Mouse (Mus musculus) liver, adult 2 months (tissue): ENCODE data around the gene Rplp2. TPM values are rescaled to one million over a fixed set of nuclear protein-coding genes. Genes with fewer than 3 reads are reported as not detected.
A peak's percentile ranks its signal among the peaks of the same experiment; 100 is the strongest.

Experiments
- DNase-seq: peaks from one replicate; pipeline ENCODE4 v3.0.0-alpha.2; 2011; ENCODE audit warnings: low read depth, low spot score; ENCODE audit errors: extremely low read depth
- H3K27ac ChIP-seq: fragments of 200-500 bp; replicated peaks from 2 replicates; pipeline ENCODE4 v1.5.1; 2012; ENCODE audit warnings: low read depth, mild to moderate bottlenecking, control low read depth, inconsistent platforms, low read length; ENCODE audit not compliant: insufficient read depth
- H3K27me3 ChIP-seq: fragments of 200-500 bp; 2 replicates; pipeline ENCODE4 v1.6.1; 2012; ENCODE audit warnings: mild to moderate bottlenecking, moderate library complexity, low read length, inconsistent platforms; ENCODE audit not compliant: control insufficient read depth, insufficient read depth
- H3K36me3 ChIP-seq: fragments of 200-500 bp; 2 replicates; pipeline ENCODE4 v1.6.1; 2012; ENCODE audit warnings: low read length, inconsistent platforms; ENCODE audit not compliant: control insufficient read depth, insufficient read depth
- H3K4me1 ChIP-seq: fragments of 200-500 bp; 2 replicates; pipeline ENCODE4 v1.6.1; 2011; ENCODE audit warnings: low read length; ENCODE audit not compliant: control insufficient read depth, insufficient read depth
- H3K4me3 ChIP-seq: fragments of 200-500 bp; 2 replicates; pipeline ENCODE4 v1.5.1; 2011; ENCODE audit warnings: low read depth, mild to moderate bottlenecking, control low read depth, low read length, moderate library complexity; ENCODE audit not compliant: insufficient read depth
- H3K79me2 ChIP-seq: fragments of 200-500 bp; 2 replicates; pipeline ENCODE4 v1.6.1; 2012; ENCODE audit warnings: inconsistent platforms, mild to moderate bottlenecking, low read length, moderate library complexity; ENCODE audit not compliant: control insufficient read depth, insufficient read depth
- H3K9ac ChIP-seq: fragments of 200-500 bp; 2 replicates; pipeline ENCODE4 v1.6.1; 2012; ENCODE audit warnings: low read depth, mild to moderate bottlenecking, control low read depth, inconsistent platforms, low read length
- CTCF ChIP-seq: fragments of 200-500 bp; IDR thresholded peaks from 2 replicates; pipeline ENCODE4 v1.5.1; 2011; ENCODE audit warnings: low read depth, low read length, control low read depth
- POLR2A ChIP-seq: fragments of 200-500 bp; IDR thresholded peaks from 2 replicates; pipeline ENCODE4 v1.6.1; 2011; ENCODE audit warnings: low read length, control low read depth; ENCODE audit not compliant: insufficient read depth; ENCODE audit errors: extremely low read depth
- WGBS: fragments of 180-500 bp; shearing (Covaris S2); methylation state at CpG from one replicate; pipeline ENCODE4 v1.1.7; 2018; 5-methylcytosine and 5-hydroxymethylcytosine counted together
- polyA plus RNA-seq: library from polyadenylated mRNA; depleted of rRNA; stranded (reverse); fragments of >200 nt; gene quantifications from 2 replicates; pipeline ENCODE4 v1.2.3, GENCODE M21; 2012
- total RNA-seq: library from RNA; depleted of rRNA; stranded (reverse); fragments of >200 nt; gene quantifications from 2 replicates; pipeline ENCODE4 v1.2.3, GENCODE M21; 2014

Rplp2 gene
- total and polyA plus RNA-seq, 2 experiments, result 255 to 286 TPM

DNA sequence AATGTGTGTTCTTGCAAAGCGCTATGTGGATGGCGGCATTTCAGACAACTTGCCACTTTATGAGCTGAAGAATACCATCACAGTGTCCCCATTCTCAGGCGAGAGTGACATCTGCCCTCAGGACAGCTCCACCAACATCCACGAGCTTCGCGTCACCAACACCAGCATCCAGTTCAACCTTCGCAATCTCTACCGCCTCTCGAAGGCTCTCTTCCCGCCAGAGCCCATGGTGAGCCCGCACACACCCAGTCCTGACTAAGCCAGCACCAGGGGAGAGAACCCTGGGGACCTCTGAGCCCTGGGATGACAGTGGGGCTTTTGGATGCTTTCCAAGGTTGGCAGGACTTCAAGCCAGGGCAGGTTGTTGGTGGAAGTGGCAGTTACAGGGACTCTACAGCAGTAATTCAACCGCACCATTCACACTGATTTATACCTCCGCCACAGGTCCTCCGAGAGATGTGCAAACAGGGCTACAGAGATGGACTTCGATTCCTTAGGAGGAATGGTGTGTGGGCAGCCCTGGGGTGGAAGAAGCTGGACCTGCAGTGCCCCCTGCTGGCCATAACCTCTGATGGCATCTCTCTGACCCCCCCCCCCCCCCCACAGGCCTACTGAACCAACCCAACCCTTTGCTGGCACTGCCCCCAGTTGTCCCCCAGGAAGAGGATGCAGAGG, 11.0 kb downstream of the Rplp2 start:
- no peak for TF ChIP-seq POLR2A
- TF ChIP-seq CTCF, result peak; percentile 80
- Histone ChIP-seq H3K79me2 (peaks cover 8% of the 10 kb centered on the region; the same call in 1 of the 2 replicates), H3K4me1 (peaks cover 21% of the 10 kb centered on the region; the same call in 1 of the 2 replicates), H3K36me3 (peaks cover 19% of the 10 kb centered on the region; the same call in 1 of the 2 replicates), H3K9ac (no peak overlapping the region), H3K27ac (no peak overlapping the region), H3K4me3 (no peak overlapping the region), H3K27me3 (no peaks in the 10 kb centered on the region)
- WGBS, result 73% methylated on average over 15 of the region's 15 CpGs
- no peak for DNase-seq

DNA sequence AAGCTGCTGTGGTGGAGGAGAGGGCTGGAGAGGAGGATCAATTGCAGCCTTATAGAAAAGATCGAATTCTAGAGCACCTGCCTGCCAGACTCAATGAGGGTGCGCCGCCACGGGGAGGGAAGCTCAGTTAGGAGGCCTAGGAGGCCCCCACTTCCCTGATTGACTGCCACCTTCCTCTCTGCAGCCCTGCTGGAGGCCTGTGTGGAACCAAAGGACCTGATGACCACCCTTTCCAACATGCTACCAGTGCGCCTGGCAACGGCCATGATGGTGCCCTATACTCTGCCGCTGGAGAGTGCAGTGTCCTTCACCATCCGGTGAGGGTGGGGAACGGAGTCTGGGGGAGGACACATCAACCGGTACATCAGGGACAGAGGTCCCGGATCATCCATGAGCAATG, 11.5 kb downstream of the Rplp2 start:
- H3K9ac ChIP-seq, result no peak overlapping the region
- WGBS, result 90% methylated on average over 11 of the region's 11 CpGs
- H3K27me3 ChIP-seq, result no peaks in the 10 kb centered on the region
- H3K79me2 ChIP-seq, result peaks cover 8% of the 10 kb centered on the region; the same call in 1 of the 2 replicates
- peaks cover 21% of the 10 kb centered on the region; the same call in 1 of the 2 replicates for H3K4me1 ChIP-seq
- peaks cover 19% of the 10 kb centered on the region; the same call in 1 of the 2 replicates for H3K36me3 ChIP-seq
- no peak overlapping the region for H3K27ac ChIP-seq
- no peak overlapping the region for H3K4me3 ChIP-seq
- TF ChIP-seq CTCF (no peak), POLR2A (no peak)
- DNase-seq, result no peak

DNA sequence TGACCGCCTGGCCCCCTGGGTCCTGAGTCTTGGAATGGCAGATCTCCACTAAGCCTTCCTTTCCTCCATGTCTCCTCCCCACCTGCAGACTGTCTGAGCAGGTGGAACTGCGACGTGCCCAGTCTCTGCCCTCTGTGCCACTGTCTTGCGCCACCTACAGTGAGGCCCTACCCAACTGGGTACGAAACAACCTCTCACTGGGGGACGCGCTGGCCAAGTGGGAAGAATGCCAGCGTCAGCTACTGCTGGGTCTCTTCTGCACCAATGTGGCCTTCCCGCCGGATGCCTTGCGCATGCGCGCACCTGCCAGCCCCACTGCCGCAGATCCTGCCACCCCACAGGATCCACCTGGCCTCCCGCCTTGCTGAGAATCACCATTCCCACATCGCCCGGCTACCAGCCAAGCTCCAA, 12.1 kb downstream of the Rplp2 start:
- Histone ChIP-seq H3K79me2 (peaks cover 8% of the 10 kb centered on the region; the same call in 1 of the 2 replicates), H3K4me3 (no peak overlapping the region), H3K36me3 (peaks cover 19% of the 10 kb centered on the region; the same call in 1 of the 2 replicates), H3K9ac (no peak overlapping the region), H3K4me1 (peaks cover 21% of the 10 kb centered on the region; the same call in 1 of the 2 replicates), H3K27ac (no peak overlapping the region), H3K27me3 (no peaks in the 10 kb centered on the region)
- TF ChIP-seq POLR2A (no peak), CTCF (no peak)
- 91% methylated on average over 17 of the region's 17 CpGs for WGBS
- no peak for DNase-seq

GRCm38 (mm10) chr7:141460001-141460390, 12.8 kb downstream of the Rplp2 start:
- no peak for TF ChIP-seq POLR2A
- 81% methylated on average over 5 of the region's 5 CpGs for whole genome bisulfite sequencing
- Histone ChIP-seq H3K27ac (no peak overlapping the region), H3K9ac (no peak overlapping the region), H3K36me3 (peaks cover 19% of the 10 kb centered on the region; the same call in 1 of the 2 replicates), H3K79me2 (peaks cover 8% of the 10 kb centered on the region; the same call in 1 of the 2 replicates), H3K4me1 (peaks cover 21% of the 10 kb centered on the region; the same call in 1 of the 2 replicates), H3K4me3 (no peak overlapping the region), H3K27me3 (no peaks in the 10 kb centered on the region)
- DNase-seq, result no peak

GRCm38 (mm10) chr7:141460391-141461113, 13.4 kb downstream of the Rplp2 start, which contains the start of gene Cracr2b:
Gene Cracr2b (plus strand): TSS chr7:141461094.
- peaks cover 8% of the 10 kb centered on the region; the same call in 1 of the 2 replicates for H3K79me2 ChIP-seq
- peaks cover 19% of the 10 kb centered on the region; the same call in 1 of the 2 replicates for H3K36me3 ChIP-seq
- peak within 1 kb of the TSS; percentile 52 for H3K27ac ChIP-seq
- H3K9ac ChIP-seq, result peak within 1 kb of the TSS; percentile 70
- H3K4me1 ChIP-seq, result peaks cover 22% of the 10 kb centered on the region; the same call in 1 of the 2 replicates
- H3K27me3 ChIP-seq, result no peaks in the 10 kb centered on the region
- peak within 1 kb of the TSS; percentile 68 for H3K4me3 ChIP-seq
- DNase-seq, result no peak
- WGBS, result 71% methylated on average over 15 of the region's 15 CpGs
- TF ChIP-seq POLR2A, result no peak
- TF ChIP-seq CTCF, result no peak
